Mouse (Mus musculus) G1E-ER4 (cell line): ENCODE results near the gene Tmem38b. TPM values are rescaled to one million over a fixed set of nuclear protein-coding genes. Genes with fewer than 3 reads are reported as not detected.

ENCODE experiments used
- GATA1 ChIP-seq: IDR thresholded peaks from one replicate; pipeline ENCODE4 v1.8.0; 2012; ENCODE audit warnings: low read length, inconsistent platforms
- polyA plus RNA-seq: library from polyadenylated mRNA; stranded (reverse); fragments of >175 nt; gene quantifications from 2 replicates; pipeline ENCODE4 v1.2.3, GENCODE M21; 2012

The Tmem38b gene
- polyA plus RNA-seq, 1 experiment, result 4.4 TPM

DNA sequence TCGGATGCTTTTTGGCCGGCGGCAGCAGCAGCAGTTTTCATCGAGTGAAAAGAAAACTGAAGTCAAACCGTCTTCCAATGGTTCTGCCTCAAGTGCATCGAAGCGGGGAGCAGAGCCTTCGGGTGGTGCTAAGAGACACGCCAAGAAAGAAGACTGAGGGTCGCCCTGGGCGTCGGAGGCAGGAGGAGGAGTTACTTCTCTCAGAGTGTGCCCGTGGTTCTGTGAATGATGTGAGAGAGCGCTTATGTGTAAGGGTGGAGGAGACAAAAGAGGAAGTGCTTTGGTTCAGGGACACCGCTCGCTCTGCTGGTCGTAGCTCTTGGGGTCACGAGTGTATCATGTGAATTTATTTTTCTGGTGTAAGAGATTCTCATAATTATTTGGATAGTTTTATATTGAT, 34.1 kb downstream of the Tmem38b start:
- no peak for TF ChIP-seq GATA1

DNA sequence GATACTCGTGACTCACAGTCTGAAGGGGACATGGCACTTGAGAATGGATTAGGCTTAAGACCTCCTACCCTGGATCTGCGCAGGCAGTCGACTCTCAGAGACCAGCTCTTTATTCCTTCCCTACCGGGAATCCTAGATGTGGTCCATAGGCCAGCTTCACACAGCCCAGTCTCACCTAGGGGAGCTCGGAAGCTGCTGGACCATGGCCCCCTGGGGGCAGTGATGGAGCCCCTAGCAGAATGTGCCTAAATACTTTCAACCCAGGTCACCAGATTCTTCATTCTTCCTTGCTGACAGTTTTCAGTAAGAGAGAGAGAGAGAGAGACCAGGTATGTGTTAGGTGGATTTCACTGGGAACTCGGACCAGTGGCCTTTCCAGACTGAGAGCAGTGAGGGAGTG, 36.3 kb downstream of the Tmem38b start:
- TF ChIP-seq GATA1, result no peak

DNA sequence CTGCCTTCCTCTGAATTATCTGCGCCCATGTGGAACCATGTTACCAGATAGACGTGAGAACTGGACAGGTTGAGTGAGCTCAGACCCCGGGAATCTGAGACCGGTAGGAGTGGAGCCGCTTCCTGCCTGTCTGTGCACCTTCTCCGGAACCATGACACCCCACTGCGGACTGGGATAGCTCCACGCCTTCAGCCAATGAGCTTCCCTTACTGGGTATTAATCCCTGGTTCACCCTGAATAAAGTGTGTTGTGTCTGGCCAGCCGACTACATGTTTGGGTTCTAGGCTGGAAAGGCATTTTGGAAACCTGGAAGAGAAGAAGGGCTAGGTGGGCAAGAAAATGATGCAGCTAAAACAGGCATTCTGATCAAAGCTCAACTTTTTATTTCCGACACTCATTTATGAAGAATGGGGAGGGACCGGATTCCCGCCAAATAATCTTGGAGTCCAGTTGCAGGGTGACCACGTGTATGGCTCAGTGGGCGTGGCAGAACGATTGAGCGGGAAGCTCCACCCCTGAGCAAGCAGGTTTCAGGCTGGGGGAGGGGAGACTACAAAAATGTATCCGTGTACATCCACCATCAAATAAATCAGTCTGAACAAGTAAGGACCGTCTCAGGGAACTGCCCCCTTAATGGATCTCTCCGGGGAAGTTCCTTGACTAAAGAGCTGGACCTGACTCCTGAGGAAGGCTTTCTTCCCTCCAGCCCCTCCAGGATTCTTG, 38.4 kb downstream of the Tmem38b start:
- no peak for TF ChIP-seq GATA1

DNA sequence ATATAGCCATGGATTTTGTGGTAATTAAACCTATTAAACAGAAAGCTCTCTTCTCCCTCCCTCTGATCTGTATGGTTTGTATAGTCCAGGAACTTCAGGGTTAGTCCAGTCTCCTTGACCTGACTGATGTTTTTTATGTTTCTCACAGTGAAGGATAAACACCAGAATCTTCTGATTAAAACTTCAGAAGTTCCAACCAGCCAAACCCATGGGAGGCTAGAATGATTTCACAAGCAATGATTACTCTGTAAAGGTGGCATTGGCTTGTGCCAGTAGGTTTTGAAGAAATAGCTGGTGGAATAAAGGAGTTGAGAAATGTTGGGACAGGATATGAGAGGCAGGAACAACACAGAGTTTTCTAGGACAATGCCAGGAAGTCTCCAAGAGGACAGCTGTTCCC, 40.6 kb downstream of the Tmem38b start:
- TF ChIP-seq GATA1, result no peak

DNA sequence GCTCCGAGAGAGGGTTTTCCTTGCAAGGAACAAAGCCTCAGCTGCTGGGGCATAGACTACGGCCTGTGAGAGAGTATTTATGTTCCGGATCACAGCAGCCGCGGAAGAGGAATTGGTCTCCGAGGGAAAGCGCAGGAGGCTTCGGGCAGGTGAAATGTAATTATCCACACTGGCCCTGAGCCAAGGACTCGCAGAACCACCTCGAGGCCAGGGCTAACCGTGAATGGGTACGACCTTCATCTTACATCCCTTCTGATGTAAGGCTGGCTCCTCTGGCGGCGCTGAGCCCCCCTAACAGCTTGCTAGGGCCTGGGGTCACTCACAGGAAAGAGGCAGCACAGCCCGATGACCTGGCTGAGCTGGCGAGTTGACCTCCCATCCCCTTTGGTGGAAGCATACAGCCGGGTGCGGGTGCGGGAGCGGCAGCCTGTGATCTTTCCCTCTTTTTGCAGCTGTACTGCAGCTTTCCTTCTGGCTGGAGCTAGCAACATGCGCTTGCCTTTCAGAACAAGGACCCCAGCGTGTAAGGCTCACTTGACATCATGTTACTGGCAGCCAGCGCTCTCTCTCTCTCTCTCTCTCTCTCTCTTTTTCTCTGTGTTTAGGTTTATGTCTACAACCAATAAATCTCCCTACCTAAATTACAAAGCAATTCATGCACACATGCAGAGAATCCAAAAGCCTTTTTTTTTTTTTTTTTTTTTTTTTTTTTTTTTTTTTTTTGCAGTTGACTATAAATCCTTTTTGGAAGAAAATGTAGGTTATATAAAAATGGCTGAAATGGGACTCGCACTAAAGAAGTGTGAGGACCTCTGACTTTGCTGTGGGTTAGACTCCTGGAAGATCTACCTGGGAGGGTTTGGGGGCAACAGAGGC, 52.9 kb downstream of the Tmem38b start:
- no peak for TF ChIP-seq GATA1

DNA sequence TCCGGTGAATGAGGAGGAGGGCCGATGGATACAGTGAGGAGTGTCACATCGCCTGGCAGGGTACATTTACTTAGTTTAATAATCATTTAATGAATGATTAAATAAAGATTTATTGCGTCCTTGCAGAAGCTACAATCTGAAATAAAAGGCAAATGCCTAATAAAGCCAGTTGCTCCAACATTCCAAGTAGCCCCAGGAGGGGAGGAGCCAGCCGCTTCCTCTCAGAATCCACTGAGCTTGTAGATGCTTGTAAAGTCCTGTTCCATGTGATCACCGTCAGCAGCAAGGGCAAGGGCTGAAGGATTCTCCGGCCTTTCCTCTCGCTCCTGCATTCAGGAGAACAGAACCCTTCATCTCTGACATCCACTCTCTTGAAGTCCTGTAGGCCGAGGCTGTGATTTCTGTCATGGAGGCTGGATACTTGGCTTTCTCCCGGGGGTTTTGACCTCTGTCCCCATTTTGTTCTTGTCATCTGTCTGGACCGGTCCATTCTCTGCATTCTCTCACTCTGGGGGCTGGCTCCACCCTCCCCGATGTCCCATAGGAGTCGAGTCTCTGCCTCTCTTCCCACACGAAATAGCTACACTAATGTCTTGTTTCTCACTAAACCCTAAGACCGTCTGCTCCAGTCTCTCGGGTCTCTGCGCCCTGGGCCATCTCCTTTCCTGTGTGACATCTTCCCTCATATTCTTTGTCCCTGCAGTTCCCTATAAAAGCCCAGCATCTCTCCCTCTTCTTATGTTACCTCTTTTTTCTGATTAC, 57.3 kb downstream of the Tmem38b start:
- TF ChIP-seq GATA1, result no peak

DNA sequence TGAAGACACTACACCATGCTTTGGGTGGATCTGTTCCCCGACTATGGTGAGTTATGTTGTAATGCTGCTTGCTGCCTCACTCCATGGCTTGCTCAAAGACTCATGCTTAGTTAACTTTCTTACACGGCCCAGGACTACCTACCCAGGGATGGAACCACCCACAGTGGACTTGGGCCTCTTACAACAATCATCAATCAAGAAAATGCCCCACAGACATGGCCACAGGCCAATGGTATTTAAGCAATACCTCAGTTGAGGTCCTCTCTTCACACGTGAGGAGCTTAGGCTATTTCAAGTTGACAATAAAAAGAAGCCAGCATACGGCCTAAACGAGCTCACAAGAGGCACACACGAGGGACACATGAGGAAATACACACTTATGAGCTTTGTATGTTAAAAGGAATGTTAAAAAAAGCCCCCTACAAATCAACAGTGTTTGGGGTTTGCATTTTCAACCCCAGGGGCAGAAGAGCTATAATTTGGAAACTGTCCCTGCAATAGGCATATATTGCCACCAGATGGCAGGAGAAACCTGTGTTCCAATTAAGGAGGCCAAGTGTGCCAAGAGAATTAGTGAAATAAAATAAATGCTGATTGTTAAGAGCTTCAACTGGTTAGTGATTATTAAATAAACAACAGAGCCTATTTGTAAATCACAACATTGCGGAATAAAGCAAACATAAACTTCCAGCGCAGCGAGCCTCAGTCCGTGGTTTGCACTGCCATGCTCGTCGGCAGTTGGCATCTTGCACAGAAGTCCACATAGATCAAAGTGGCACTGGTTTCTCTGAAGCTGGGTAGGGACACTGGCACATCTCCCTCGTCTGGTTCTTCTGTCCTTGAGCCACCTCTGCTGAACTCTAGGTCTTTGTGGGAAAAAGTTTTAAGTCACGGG, 58.8 kb downstream of the Tmem38b start:
- TF ChIP-seq GATA1, result no peak

DNA sequence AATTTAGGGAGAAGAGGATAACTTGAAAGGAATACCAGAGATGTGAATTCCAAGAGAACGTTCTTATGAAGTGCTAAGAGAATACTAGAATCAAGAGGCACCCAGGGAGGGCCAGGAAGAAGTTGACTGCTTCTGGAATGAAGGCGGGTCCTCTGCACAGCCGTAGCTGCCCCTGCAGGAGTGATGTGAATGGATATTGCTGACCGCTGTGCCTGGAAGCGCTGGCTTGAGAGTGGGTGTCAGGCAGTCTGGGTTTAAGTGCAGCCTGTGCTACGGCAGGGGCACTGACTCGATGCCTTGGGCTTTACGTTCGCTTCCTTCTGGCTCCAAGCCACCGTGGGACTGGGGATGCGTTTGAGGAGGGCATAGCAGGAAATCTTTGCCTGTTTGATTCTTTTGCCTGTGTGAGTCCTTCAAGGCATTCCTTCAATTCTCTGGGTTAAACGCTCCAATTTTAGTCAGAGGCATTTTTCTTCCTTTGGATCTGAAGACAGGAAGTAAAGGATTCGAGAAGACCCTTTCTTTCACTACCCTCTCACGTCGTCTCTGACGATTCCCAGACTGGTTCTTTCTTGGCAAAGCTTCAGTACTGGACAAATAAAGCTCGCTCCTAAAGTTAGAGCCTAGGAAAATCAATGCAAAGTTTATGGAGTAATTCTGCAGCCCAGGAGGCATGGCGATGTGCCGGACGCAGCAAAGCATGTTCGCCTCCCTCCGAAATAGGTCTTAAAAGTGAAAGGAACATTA, 60.7 kb downstream of the Tmem38b start:
- no peak for TF ChIP-seq GATA1

DNA sequence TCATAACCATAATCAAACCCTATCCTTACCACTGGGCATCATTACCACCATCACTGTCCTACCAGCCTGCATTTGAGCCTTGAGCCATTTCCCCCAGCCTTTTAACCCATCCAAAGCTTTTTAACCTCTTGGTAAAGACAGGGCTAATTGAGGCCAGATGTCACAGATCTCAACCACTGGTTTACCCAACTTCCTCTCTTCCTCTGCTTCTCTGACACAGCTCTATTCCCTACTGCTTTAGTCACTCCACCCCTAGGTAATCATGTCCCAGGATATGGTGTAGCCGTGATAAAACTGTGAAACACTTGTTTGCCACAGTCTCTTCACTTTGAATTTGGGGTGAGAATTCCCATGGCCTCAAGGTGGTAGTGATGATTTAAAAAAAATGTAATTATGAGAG, 69.5 kb downstream of the Tmem38b start:
- TF ChIP-seq GATA1, result no peak

DNA sequence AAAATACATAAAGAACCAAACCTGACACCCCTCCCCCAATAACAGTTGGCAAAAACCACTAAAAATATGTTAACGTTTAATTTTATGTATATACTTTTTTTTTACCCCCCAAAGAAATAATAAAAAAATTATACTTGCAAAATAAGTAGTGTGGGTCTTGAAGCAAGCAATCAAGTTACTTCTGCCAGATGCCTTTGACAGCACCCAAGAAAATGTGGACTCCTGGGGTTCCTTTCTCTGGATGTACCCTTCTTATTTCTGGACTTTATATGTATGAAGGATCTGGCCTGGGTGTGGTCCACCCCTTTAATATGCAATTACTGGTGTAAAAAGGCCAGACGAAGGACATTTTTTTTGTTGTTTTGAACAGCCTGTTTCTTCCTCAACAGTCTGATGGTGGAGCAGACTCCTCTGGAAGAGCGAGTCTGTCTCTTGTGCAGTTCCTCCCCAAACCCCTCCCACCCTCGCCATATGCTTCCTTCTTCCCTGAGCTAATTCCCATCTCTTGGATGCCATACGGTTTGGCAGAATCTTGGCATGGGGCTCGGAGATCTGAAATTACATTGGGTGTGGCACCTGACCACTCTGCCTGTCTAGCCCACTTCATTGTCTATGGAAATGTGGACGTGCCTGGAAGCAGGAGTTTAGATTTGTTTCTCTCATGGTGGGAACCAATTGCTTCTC, 70.4 kb downstream of the Tmem38b start:
- TF ChIP-seq GATA1, result no peak

DNA sequence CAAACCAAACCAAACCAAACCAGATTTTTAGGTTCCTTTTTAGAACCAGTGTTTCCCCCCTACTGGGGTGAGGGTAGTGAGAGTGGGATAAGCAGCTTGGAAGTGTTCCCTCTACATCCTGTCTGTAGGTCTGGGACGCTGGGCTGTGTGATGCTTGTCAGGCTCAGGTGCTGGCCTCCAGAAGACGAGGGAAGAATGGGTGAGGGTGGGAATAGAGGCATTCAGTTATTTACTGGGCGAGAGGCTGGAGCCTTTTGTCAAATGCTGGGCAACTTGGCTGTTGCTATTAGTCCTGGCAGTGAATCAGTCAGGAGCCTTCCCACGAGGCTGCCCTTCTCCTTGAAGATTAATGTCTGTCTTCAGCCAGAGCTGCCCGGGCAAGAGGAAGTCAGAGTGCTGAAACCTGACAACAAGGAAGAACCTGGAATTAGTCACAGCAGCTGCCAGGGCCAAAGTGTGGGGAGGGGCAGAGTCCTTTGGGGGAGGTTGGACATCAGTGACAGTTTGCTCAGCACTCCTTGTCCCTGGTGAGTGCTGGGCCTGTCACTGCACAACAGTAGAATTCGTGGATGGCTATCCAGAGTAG, 74.6 kb downstream of the Tmem38b start:
- TF ChIP-seq GATA1, result no peak

DNA sequence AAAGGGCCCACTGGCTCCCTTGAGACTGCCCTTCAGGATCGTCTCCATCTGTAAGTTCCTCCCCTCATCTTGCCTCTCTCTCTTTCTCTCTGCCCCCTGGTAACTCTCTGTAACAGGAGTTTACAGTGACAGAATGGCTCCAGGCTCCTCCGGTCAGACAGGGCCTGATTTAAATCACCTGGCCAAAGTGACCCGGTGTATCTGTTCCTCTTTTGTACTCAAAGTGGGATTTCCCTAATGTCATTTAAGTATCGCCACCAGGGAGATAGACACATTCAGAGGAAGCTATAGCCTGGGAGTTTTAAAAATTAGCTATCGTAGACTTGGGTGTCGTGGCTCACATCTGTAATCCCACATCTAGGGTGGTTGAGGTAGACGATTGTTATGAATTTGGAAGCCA, 78.5 kb downstream of the Tmem38b start:
- TF ChIP-seq GATA1, result no peak

DNA sequence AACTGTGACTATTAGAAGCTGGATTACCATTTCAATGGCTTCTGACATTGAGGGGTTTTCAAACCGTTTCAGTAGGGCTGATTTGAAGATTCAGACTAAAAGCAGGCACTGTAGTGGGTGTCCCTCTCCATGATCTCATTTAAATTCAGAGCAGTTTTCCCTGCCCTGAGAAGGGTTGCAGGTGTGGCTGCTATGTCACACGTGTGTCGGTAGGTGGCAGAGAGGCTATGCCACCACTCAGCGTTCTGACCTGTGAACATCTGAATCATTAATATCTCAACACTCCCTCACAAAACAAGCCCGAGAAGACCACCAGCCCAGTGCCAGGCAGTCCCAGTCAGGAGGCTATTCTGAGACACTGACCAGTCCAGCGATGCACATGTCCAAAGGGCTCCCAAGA, 79.7 kb downstream of the Tmem38b start:
- TF ChIP-seq GATA1, result no peak

DNA sequence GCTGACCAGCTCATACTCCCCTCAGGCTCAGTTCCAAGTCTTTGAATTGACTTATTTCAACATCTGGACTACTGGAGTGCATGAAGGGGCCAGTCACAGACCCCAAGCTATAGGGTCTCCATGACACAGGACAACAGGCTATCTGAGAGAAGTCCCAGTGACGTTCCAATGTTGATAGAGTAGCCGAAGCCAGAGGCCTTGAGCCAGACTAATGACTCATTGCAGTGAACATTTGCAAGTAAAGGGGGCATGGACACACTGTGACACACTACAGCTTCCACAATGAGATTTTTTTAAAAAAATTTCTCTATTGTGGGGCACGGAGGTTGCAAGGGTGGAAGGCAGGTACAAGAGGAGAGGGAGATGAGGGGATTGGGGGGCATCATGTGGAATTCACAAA, 81.2 kb downstream of the Tmem38b start:
- TF ChIP-seq GATA1, result no peak

Other genes starting within 250 kb of the Tmem38b start
- not detected in 2 replicates for gene Fsd1l, start 194.6 kb upstream of the Tmem38b start, polyA plus RNA-seq
- gene Fktn, start 112.0 kb upstream of the Tmem38b start, polyA plus RNA-seq, result 0.36 and 0.38 TPM in 2 replicates
- gene Tal2, start 46.3 kb upstream of the Tmem38b start, polyA plus RNA-seq, result not detected in 2 replicates